Mouse (Mus musculus) CD4-positive, CD25-positive, alpha-beta regulatory T cell, adult 9 weeks (primary cell): ENCODE results near the gene Zbtb46. TPM values are rescaled to one million over a fixed set of nuclear protein-coding genes. Genes with fewer than 3 reads are reported as not detected.

Source experiments
- polyA plus RNA-seq: library from polyadenylated mRNA; unstranded; fragments of 100-300 nt; shearing (Covaris generic); gene quantifications from one replicate; pipeline ENCODE4 v1.2.1, GENCODE M21; 2017

Gene Zbtb46
- polyA plus RNA-seq, result 1.5 TPM

DNA sequence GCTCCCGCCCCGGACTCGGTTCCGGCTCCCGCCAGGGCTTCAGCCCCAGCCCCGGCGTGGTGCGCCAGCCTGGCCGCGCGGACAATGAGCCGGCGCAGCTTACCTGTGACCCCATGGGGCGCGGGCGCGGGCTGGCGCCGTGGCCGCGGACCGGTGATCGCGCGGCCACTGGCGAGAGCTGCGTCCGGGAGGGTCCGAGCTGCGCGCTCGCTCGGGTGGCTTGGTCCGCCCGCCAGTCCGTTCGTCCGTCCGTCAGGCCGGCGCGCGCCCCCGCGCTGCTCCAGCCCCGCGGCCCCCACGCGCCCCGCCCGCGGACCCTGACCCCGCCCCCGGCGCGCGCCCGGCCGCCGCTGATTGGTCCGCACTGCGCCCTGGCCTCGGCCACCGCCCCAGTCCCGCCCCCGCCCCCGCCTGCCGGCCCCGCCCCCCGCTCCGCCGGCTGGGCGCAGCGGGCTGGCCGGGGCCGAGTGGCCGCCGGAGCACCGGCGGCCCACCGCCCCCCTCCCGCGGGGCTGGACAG, at the start of gene Zbtb46:
TSS of gene Zbtb46 (minus strand) at position 274 of the 520 bp plus-strand sequence.

DNA sequence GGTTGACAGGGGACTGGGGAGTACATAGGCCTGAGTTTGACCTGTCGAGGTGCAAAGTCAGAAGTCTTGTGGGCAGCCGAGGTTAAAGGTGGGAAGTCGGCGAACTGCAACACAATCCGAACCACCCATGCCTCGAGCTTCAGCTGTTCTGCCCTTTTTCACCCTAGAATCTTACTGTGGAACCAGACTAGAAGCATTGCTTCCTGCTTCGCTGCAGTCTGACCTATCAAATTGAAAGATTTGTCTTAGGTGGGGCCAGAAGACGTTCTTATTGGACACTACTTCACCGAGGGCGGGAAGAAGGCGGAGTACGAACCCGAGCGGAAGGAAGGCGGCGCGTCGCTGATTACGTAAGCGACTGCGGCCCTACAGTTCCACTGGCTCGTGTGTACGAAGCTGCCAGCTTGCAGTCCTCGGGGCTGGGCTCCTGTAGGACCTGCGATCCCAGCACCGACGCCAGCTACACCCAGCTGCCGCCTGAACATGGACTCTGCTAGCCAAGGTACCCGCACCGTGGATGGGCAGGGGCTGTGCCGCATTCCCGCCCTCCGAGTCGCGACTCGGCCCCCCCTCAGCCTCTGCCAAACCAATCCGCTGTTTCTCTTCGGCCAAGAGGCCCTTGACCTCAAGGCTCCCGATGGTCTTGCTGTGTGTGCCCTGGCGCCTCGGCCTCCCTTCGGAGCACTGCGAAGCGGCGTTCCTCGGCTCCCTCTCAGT, 37.8 kb upstream of the Zbtb46 start, which contains the start of gene Tpd52l2:
TSS of gene Tpd52l2 (plus strand) at position 312 of the 717 bp plus-strand sequence.

DNA sequence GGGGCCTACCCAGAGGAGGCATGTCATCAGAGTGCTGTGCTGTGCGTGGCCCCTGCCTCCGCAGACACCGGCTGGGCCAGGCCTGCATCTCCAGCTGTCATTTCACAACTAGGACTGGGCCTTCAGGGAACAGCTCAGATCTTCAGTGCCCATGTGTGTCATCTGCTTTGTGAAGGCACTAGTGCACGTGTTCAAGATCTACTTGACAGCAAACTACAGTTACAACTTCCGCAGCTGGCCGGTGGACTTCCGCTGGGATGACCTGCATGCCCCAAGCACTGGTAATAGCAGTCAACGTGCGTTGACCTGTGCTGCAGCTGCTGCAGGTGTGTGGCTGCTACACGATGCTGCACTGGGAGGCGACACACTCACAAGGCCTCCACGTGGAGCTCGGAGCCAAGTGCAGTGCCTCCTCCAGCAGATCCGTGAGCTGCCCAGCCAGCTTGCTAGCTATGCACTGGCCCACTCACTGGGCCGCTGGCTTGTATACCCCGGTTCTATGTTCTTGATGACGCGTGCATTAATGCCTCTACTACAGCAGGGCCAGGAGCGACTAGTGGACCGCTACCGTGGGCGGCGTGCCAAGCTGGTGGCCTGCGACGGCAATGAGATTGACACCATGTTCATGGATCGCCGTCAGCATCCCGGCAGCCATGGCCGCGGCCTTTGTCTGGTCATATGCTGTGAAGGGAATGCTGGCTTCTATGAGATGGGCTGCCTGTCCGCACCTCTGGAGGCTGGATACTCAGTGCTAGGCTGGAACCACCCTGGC, 34.1 kb upstream of the Zbtb46 start, which contains the start of gene Abhd16b:
TSS of gene Abhd16b (plus strand) at position 51 of the 772 bp plus-strand sequence.

DNA sequence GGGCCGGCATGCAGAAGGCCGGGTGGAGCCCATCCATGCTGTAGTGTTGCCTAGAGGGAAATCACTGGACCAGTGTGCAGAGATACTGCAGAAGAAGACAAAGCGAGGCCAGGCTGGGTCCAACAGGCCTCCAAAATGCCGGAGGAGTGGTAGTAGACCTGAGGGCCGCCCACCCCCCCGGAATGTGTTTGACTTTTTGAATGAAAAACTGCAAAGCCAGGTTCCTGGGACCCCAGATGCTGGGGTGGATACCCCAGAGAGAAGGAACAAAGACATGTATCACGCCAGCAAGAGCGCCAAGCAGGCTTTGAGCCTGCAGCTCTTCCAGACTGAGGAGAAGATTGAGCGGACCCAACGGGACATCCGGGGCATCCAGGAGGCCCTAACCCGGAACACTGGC, 79.4 kb downstream of the Zbtb46 start, which contains the start of gene Lime1:
TSS of gene Lime1 (plus strand) at position 301 of the 400 bp plus-strand sequence.

DNA sequence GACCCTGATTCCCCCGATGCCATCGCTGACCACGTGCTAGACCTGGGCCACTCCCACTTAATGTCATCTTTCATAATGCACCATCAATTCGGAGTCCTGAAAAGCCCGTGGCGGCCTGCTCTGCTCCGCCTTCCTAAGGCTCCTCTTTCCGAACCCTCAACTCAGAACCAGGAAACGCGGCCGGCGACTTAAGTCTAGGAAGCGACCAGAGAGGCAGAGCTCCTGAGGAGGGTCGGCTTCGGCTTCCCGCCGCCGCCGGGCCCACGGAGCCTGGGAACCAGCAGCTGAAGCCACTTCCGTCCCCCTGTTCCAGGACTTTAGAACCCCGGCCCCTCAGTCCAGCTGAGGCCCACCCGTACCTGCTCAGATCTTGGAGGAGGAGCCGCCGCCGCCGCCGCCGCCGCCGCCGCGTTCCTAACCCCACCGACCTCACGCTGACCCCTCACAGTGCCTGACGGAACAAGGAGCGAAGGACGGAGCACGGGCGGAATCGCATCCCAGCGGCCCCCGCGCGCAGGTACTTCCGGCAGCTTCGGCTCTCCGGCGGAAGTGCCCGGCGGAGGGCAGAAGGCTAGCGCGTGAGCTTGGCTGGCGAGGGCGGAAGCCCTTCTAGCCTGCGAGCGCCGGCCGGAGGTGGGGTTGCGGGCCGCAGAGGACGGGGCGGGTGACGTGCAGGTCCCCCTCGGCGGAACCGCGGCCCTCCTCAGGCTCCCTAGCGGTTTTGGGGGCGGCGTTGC, 94.2 kb downstream of the Zbtb46 start, which contains the start of the genes Zgpat and Arfrp1:
TSS of gene Zgpat (plus strand) at position 69 of the 737 bp plus-strand sequence.
TSS of gene Arfrp1 (minus strand) at position 545 of the 737 bp plus-strand sequence.

Other genes starting within 250 kb of the Zbtb46 start
- 1.1 TPM for gene Srms, start 246.2 kb downstream of the Zbtb46 start, polyA plus RNA-seq
- not detected for gene Fndc11, start 239.4 kb downstream of the Zbtb46 start, polyA plus RNA-seq
- 25.0 TPM for gene Helz2, start 217.4 kb downstream of the Zbtb46 start, polyA plus RNA-seq
- 9.9 TPM for gene Gmeb2, start 171.4 kb downstream of the Zbtb46 start, polyA plus RNA-seq
- 0.25 TPM for gene Stmn3, start 144.9 kb downstream of the Zbtb46 start, polyA plus RNA-seq
- gene Rtel1, start 139.7 kb downstream of the Zbtb46 start, polyA plus RNA-seq, result 68.3 TPM
- gene Zgpat, start 94.5 kb downstream of the Zbtb46 start, polyA plus RNA-seq, result 76.0 TPM
- 162 TPM for gene Arfrp1, start 94.0 kb downstream of the Zbtb46 start, polyA plus RNA-seq
- gene Lime1, start 79.3 kb downstream of the Zbtb46 start, polyA plus RNA-seq, result 343 TPM
- gene Abhd16b, start 33.8 kb upstream of the Zbtb46 start, polyA plus RNA-seq, result not detected
- gene Tpd52l2, start 37.7 kb upstream of the Zbtb46 start, polyA plus RNA-seq, result 105 TPM
- gene Dnajc5, start 61.1 kb upstream of the Zbtb46 start, polyA plus RNA-seq, result 85.7 TPM
- 197 TPM for gene Uckl1, start 125.5 kb upstream of the Zbtb46 start, polyA plus RNA-seq
- 102 TPM for gene Prpf6, start 132.4 kb upstream of the Zbtb46 start, polyA plus RNA-seq
- gene Zfp512b, start 133.4 kb upstream of the Zbtb46 start, polyA plus RNA-seq, result 18.5 TPM
- 6.1 TPM for gene Samd10, start 139.8 kb upstream of the Zbtb46 start, polyA plus RNA-seq
- not detected for gene Gm29797, start 197.6 kb upstream of the Zbtb46 start, polyA plus RNA-seq
- not detected for gene Sox18, start 212.2 kb upstream of the Zbtb46 start, polyA plus RNA-seq
- 16.3 TPM for gene Tcea2, start 220.9 kb upstream of the Zbtb46 start, polyA plus RNA-seq
- 239 TPM for gene Rgs19, start 234.6 kb upstream of the Zbtb46 start, polyA plus RNA-seq
- not detected for gene Lkaaear1, start 239.0 kb upstream of the Zbtb46 start, polyA plus RNA-seq